Mouse (Mus musculus): ENCODE results near the gene Lrrc75b. TPM values are rescaled to one million over a fixed set of nuclear protein-coding genes. Genes with fewer than 3 reads are reported as not detected.

The Lrrc75b gene
- polyA plus RNA-seq (2012; ENCODE audit: insufficient read depth, insufficient read length, missing spikeins) = not detected in 2 replicates

GRCm38 (mm10) chr10:75559676-75560548, at the start of gene Lrrc75b:
Lrrc75b (minus strand) TSS chr10:75560330.
- H3K4me1 ChIP-seq (ENCODE audit: control insufficient read depth, insufficient read depth, insufficient read length, low read length) = no peaks in the 10 kb centered on the region; the same call in 1 of the 2 replicates
- H3K27ac ChIP-seq (replicated peaks; ENCODE audit: low read depth, low read length) = no peak within 1 kb of the TSS
- peak within 1 kb of the TSS; percentile 27; the same call in 1 of the 2 replicates for H3K4me3 ChIP-seq (ENCODE audit: insufficient read depth, low read depth, low read length)

GRCm38 (mm10) chr10:75608975-75609374, 48.8 kb upstream of the Lrrc75b start:
- no peak overlapping the region for H3K27ac ChIP-seq (replicated peaks; ENCODE audit: low read depth, low read length)
- H3K4me1 ChIP-seq (ENCODE audit: control insufficient read depth, insufficient read depth, insufficient read length, low read length) = no peaks in the 10 kb centered on the region
- H3K4me3 ChIP-seq (ENCODE audit: insufficient read depth, low read depth, low read length) = no peak overlapping the region

- H3K27ac ChIP-seq (replicated peaks; ENCODE audit: low read depth, low read length) = no peak overlapping the region
- H3K4me1 ChIP-seq (ENCODE audit: control insufficient read depth, insufficient read depth, insufficient read length, low read length) = no peaks in the 10 kb centered on the region
- H3K4me3 ChIP-seq (ENCODE audit: insufficient read depth, low read depth, low read length) = no peak overlapping the region
Measured at GRCm38 (mm10) chr10:75607253-75607652, 47.1 kb upstream of the Lrrc75b start.

GRCm38 (mm10) chr10:75605162-75605846, 45.2 kb upstream of the Lrrc75b start:
- H3K27ac ChIP-seq (replicated peaks; ENCODE audit: low read depth, low read length) = no peak overlapping the region
- H3K4me3 ChIP-seq (ENCODE audit: insufficient read depth, low read depth, low read length) = no peak overlapping the region
- no peaks in the 10 kb centered on the region for H3K4me1 ChIP-seq (ENCODE audit: control insufficient read depth, insufficient read depth, insufficient read length, low read length)

GRCm38 (mm10) chr10:75600189-75600730, 40.1 kb upstream of the Lrrc75b start:
- no peaks in the 10 kb centered on the region for H3K4me1 ChIP-seq (ENCODE audit: control insufficient read depth, insufficient read depth, insufficient read length, low read length)

GRCm38 (mm10) chr10:75595981-75596380, 35.9 kb upstream of the Lrrc75b start:
- no peak overlapping the region for H3K27ac ChIP-seq (replicated peaks; ENCODE audit: low read depth, low read length)
- no peak overlapping the region for H3K4me3 ChIP-seq (ENCODE audit: insufficient read depth, low read depth, low read length)
- H3K4me1 ChIP-seq (ENCODE audit: control insufficient read depth, insufficient read depth, insufficient read length, low read length) = no peaks in the 10 kb centered on the region

More at GRCm38 (mm10) chr10:75600189-75600730, 40.1 kb upstream of the Lrrc75b start:
- Histone ChIP-seq H3K27ac (replicated peaks; ENCODE audit: low read depth, low read length) (no peak overlapping the region), H3K4me3 (ENCODE audit: insufficient read depth, low read depth, low read length) (no peak overlapping the region)

GRCm38 (mm10) chr10:75592585-75592984, 32.5 kb upstream of the Lrrc75b start:
- Histone ChIP-seq H3K4me3 (ENCODE audit: insufficient read depth, low read depth, low read length) (no peak overlapping the region), H3K4me1 (ENCODE audit: control insufficient read depth, insufficient read depth, insufficient read length, low read length) (peaks cover 3% of the 10 kb centered on the region; the same call in 1 of the 2 replicates), H3K27ac (replicated peaks; ENCODE audit: low read depth, low read length) (no peak overlapping the region)

- peak overlapping the region; percentile 80 for H3K27ac ChIP-seq (replicated peaks; ENCODE audit: low read depth, low read length)
- peak overlapping the region; percentile 7; the same call in 1 of the 2 replicates for H3K4me3 ChIP-seq (ENCODE audit: insufficient read depth, low read depth, low read length)
- H3K4me1 ChIP-seq (ENCODE audit: control insufficient read depth, insufficient read depth, insufficient read length, low read length) = peaks cover 3% of the 10 kb centered on the region; the same call in 1 of the 2 replicates
Measured at GRCm38 (mm10) chr10:75591211-75591894, 31.2 kb upstream of the Lrrc75b start.

- Histone ChIP-seq H3K27ac (replicated peaks; ENCODE audit: low read depth, low read length) (peak overlapping the region; percentile 78), H3K4me1 (ENCODE audit: control insufficient read depth, insufficient read depth, insufficient read length, low read length) (peaks cover 3% of the 10 kb centered on the region; the same call in 1 of the 2 replicates), H3K4me3 (ENCODE audit: insufficient read depth, low read depth, low read length) (peak overlapping the region; percentile 54)
Measured at GRCm38 (mm10) chr10:75589651-75590050, 29.5 kb upstream of the Lrrc75b start.

GRCm38 (mm10) chr10:75589129-75589528, 29.0 kb upstream of the Lrrc75b start, which contains the start of gene Ggt5:
Ggt5 (plus strand) TSS chr10:75589340.
- H3K27ac ChIP-seq (replicated peaks; ENCODE audit: low read depth, low read length) = peak within 1 kb of the TSS; percentile 78
- H3K4me3 ChIP-seq (ENCODE audit: insufficient read depth, low read depth, low read length) = peak within 1 kb of the TSS; percentile 54
- H3K4me1 ChIP-seq (ENCODE audit: control insufficient read depth, insufficient read depth, insufficient read length, low read length) = peaks cover 3% of the 10 kb centered on the region; the same call in 1 of the 2 replicates

GRCm38 (mm10) chr10:75588336-75588735, 28.2 kb upstream of the Lrrc75b start:
- 0 out of 2 replicates have a peak overlapping the region, but pooled peaks have one; percentile 9 for H3K27ac ChIP-seq (replicated peaks; ENCODE audit: low read depth, low read length)
- no peak overlapping the region for H3K4me3 ChIP-seq (ENCODE audit: insufficient read depth, low read depth, low read length)
- peaks cover 3% of the 10 kb centered on the region; the same call in 1 of the 2 replicates for H3K4me1 ChIP-seq (ENCODE audit: control insufficient read depth, insufficient read depth, insufficient read length, low read length)

- Histone ChIP-seq H3K4me1 (ENCODE audit: control insufficient read depth, insufficient read depth, insufficient read length, low read length) (peaks cover 3% of the 10 kb centered on the region; the same call in 1 of the 2 replicates), H3K27ac (replicated peaks; ENCODE audit: low read depth, low read length) (peak overlapping the region; percentile 31; the same call in 1 of the 2 replicates), H3K4me3 (ENCODE audit: insufficient read depth, low read depth, low read length) (no peak overlapping the region)
Measured at GRCm38 (mm10) chr10:75587781-75588180, 27.7 kb upstream of the Lrrc75b start.

GRCm38 (mm10) chr10:75586553-75586879, 26.4 kb upstream of the Lrrc75b start:
- Histone ChIP-seq H3K4me1 (ENCODE audit: control insufficient read depth, insufficient read depth, insufficient read length, low read length) (peaks cover 3% of the 10 kb centered on the region; the same call in 1 of the 2 replicates), H3K27ac (replicated peaks; ENCODE audit: low read depth, low read length) (no peak overlapping the region), H3K4me3 (ENCODE audit: insufficient read depth, low read depth, low read length) (no peak overlapping the region)

GRCm38 (mm10) chr10:75585876-75586552, 25.9 kb upstream of the Lrrc75b start:
- Histone ChIP-seq H3K4me1 (ENCODE audit: control insufficient read depth, insufficient read depth, insufficient read length, low read length) (peaks cover 3% of the 10 kb centered on the region; the same call in 1 of the 2 replicates), H3K4me3 (ENCODE audit: insufficient read depth, low read depth, low read length) (no peak overlapping the region), H3K27ac (replicated peaks; ENCODE audit: low read depth, low read length) (no peak overlapping the region)

Data from brown adipose tissue, adult 24 weeks (tissue).